Mouse (Mus musculus) hindbrain, embryonic 15.5 days (tissue): ENCODE data around the gene Gm11627. TPM values are rescaled to one million over a fixed set of nuclear protein-coding genes. Genes with fewer than 3 reads are reported as not detected.
A peak's percentile ranks its signal among the peaks of the same experiment; 100 is the strongest.

Experiments
- ATAC-seq: fragments of 200-750 bp; cut with Nextera tagmentation; 2 replicates; pipeline ENCODE4 v1.8.0; 2017; ENCODE audit warnings: low read depth, moderate number of reproducible peaks, moderate TSS enrichment; ENCODE audit not compliant: low FRiP score
- H3K27ac ChIP-seq: fragments of 300-500 bp; sonication (generic); replicated peaks from 2 replicates; pipeline ENCODE4 v1.5.1; 2015; ENCODE audit warnings: mild to moderate bottlenecking, inconsistent platforms
- H3K27me3 ChIP-seq: fragments of 300-500 bp; sonication (generic); 2 replicates; pipeline ENCODE4 v1.6.1; 2015; ENCODE audit warnings: control low read depth, inconsistent platforms
- H3K36me3 ChIP-seq: fragments of 300-500 bp; sonication (generic); 2 replicates; pipeline ENCODE4 v1.6.1; 2015; ENCODE audit warnings: control low read depth, inconsistent platforms
- H3K4me1 ChIP-seq: fragments of 300-500 bp; sonication (generic); replicated peaks from 2 replicates; pipeline ENCODE4 v1.6.1; 2015; ENCODE audit warnings: control low read depth, inconsistent platforms
- H3K4me2 ChIP-seq: fragments of 300-500 bp; sonication (generic); 2 replicates; pipeline ENCODE4 v1.6.1; 2015; ENCODE audit warnings: moderate library complexity, mild to moderate bottlenecking, inconsistent platforms
- H3K4me3 ChIP-seq: fragments of 300-500 bp; sonication (generic); 2 replicates; pipeline ENCODE4 v1.5.1; 2015; ENCODE audit warnings: mild to moderate bottlenecking, inconsistent platforms
- H3K9ac ChIP-seq: fragments of 300-500 bp; sonication (generic); 2 replicates; pipeline ENCODE4 v1.6.1; 2015; ENCODE audit warnings: inconsistent platforms
- H3K9me3 ChIP-seq: fragments of 300-500 bp; sonication (generic); 2 replicates; pipeline ENCODE4 v1.6.1; 2016; ENCODE audit warnings: control low read depth, inconsistent platforms
- WGBS: fragments of 180-500 bp; shearing (Covaris S2); methylation state at CpG from one replicate; pipeline ENCODE4 v1.1.7; 2015; 5-methylcytosine and 5-hydroxymethylcytosine counted together
- polyA plus RNA-seq: library from polyadenylated mRNA; unstranded; fragments of >200 nt; fragmentation: Nextera tagmentation; extraction: Ambion mirVana; gene quantifications from 2 replicates; pipeline ENCODE4 v1.2.1, GENCODE M21; 2015

Gene Gm11627
- 3.1 and 3.4 TPM in 2 replicates for polyA plus RNA-seq

GRCm38 (mm10) chr11:102579165-102580033, at the start of gene Gm11627:
TSS of gene Gm11627 (minus strand) at chr11:102579461.
- ATAC-seq, result peak; percentile 92
- no peaks in the 10 kb centered on the region for H3K36me3 ChIP-seq
- no peaks in the 10 kb centered on the region for H3K9me3 ChIP-seq
- peak within 1 kb of the TSS; percentile 20 for H3K4me3 ChIP-seq
- 0 out of 2 replicates have a peak within 1 kb of the TSS, but pooled peaks have one; percentile 7 for H3K9ac ChIP-seq
- WGBS, result 3% methylated on average over 23 of the region's 23 CpGs
- H3K27ac ChIP-seq, result peak within 1 kb of the TSS; percentile 65
- H3K4me1 ChIP-seq, result peaks cover 31% of the 10 kb centered on the region
- peak within 1 kb of the TSS; percentile 47 for H3K4me2 ChIP-seq
- no peaks in the 10 kb centered on the region for H3K27me3 ChIP-seq

GRCm38 (mm10) chr11:102628529-102628928, 49.3 kb upstream of the Gm11627 start:
- H3K9ac ChIP-seq, result no peak overlapping the region
- no peaks in the 10 kb centered on the region for H3K9me3 ChIP-seq
- peaks cover 22% of the 10 kb centered on the region for H3K4me1 ChIP-seq
- no peak overlapping the region for H3K4me2 ChIP-seq
- H3K4me3 ChIP-seq, result no peak overlapping the region
- 50% methylated on average over 9 of the region's 9 CpGs for WGBS
- H3K27me3 ChIP-seq, result 0 out of 2 replicates have a peak, but pooled peaks cover 3% of the 10 kb centered on the region
- no peak overlapping the region for H3K27ac ChIP-seq
- ATAC-seq, result no peak
- no peaks in the 10 kb centered on the region for H3K36me3 ChIP-seq

- no peak overlapping the region for H3K27ac ChIP-seq
- H3K4me2 ChIP-seq, result no peak overlapping the region
- no peak for ATAC-seq
- H3K27me3 ChIP-seq, result 0 out of 2 replicates have a peak, but pooled peaks cover 1% of the 10 kb centered on the region
- WGBS, result 88% methylated on average over 9 of the region's 9 CpGs
- H3K4me3 ChIP-seq, result no peak overlapping the region
- H3K9ac ChIP-seq, result no peak overlapping the region
- no peaks in the 10 kb centered on the region for H3K36me3 ChIP-seq
- H3K9me3 ChIP-seq, result no peaks in the 10 kb centered on the region
- peaks cover 18% of the 10 kb centered on the region for H3K4me1 ChIP-seq
These were observed 48.1 kb upstream of the Gm11627 start for GRCm38 (mm10) chr11:102627171-102627931.

GRCm38 (mm10) chr11:102624888-102625407, 45.7 kb upstream of the Gm11627 start:
- H3K4me3 ChIP-seq, result peak overlapping the region; percentile 5; the same call in 1 of the 2 replicates
- H3K27ac ChIP-seq, result 0 out of 2 replicates have a peak overlapping the region, but pooled peaks have one; percentile 12
- WGBS, result 21% methylated on average over 14 of the region's 14 CpGs
- H3K27me3 ChIP-seq, result no peaks in the 10 kb centered on the region
- peak; percentile 76 for ATAC-seq
- H3K4me2 ChIP-seq, result peak overlapping the region; percentile 41
- H3K9ac ChIP-seq, result no peak overlapping the region
- no peaks in the 10 kb centered on the region for H3K9me3 ChIP-seq
- no peaks in the 10 kb centered on the region for H3K36me3 ChIP-seq
- H3K4me1 ChIP-seq, result peaks cover 18% of the 10 kb centered on the region

- 14% methylated on average over 16 of the region's 17 CpGs for WGBS
- no peak overlapping the region for H3K4me3 ChIP-seq
- no peak overlapping the region for H3K9ac ChIP-seq
- H3K4me1 ChIP-seq, result peaks cover 18% of the 10 kb centered on the region
- no peaks in the 10 kb centered on the region for H3K27me3 ChIP-seq
- no peak overlapping the region for H3K4me2 ChIP-seq
- ATAC-seq, result peak; percentile 69
- no peaks in the 10 kb centered on the region for H3K36me3 ChIP-seq
- H3K27ac ChIP-seq, result 0 out of 2 replicates have a peak overlapping the region, but pooled peaks have one; percentile 5
- H3K9me3 ChIP-seq, result no peaks in the 10 kb centered on the region
These were observed 44.9 kb upstream of the Gm11627 start for GRCm38 (mm10) chr11:102623876-102624789.

- Histone ChIP-seq H3K4me2 (no peak overlapping the region), H3K4me3 (no peak overlapping the region), H3K27me3 (no peaks in the 10 kb centered on the region), H3K36me3 (no peaks in the 10 kb centered on the region), H3K27ac (no peak overlapping the region), H3K4me1 (peaks cover 9% of the 10 kb centered on the region), H3K9ac (no peak overlapping the region), H3K9me3 (no peaks in the 10 kb centered on the region)
- no peak for ATAC-seq
- 69% methylated on average over 2 of the region's 2 CpGs for WGBS
These were observed 40.2 kb upstream of the Gm11627 start for GRCm38 (mm10) chr11:102619449-102619848.

GRCm38 (mm10) chr11:102611317-102611705, 32.0 kb upstream of the Gm11627 start:
- 23% methylated on average over 6 of the region's 6 CpGs for WGBS

GRCm38 (mm10) chr11:102610675-102611316, 31.5 kb upstream of the Gm11627 start:
- H3K4me1 ChIP-seq, result peaks cover 17% of the 10 kb centered on the region
- 22% methylated on average over 9 of the region's 9 CpGs for WGBS
- no peak overlapping the region for H3K4me3 ChIP-seq
- H3K9ac ChIP-seq, result no peak overlapping the region
- no peaks in the 10 kb centered on the region; the same call in 1 of the 2 replicates for H3K27me3 ChIP-seq
- ATAC-seq, result no peak
- H3K27ac ChIP-seq, result no peak overlapping the region
- H3K4me2 ChIP-seq, result no peak overlapping the region
- H3K9me3 ChIP-seq, result no peaks in the 10 kb centered on the region
- no peaks in the 10 kb centered on the region for H3K36me3 ChIP-seq

More at GRCm38 (mm10) chr11:102611317-102611705, 32.0 kb upstream of the Gm11627 start:
- no peak overlapping the region for H3K9ac ChIP-seq
- no peak overlapping the region for H3K4me2 ChIP-seq
- H3K36me3 ChIP-seq, result no peaks in the 10 kb centered on the region
- ATAC-seq, result no peak
- H3K4me3 ChIP-seq, result no peak overlapping the region
- H3K9me3 ChIP-seq, result no peaks in the 10 kb centered on the region
- no peaks in the 10 kb centered on the region; the same call in 1 of the 2 replicates for H3K27me3 ChIP-seq
- H3K4me1 ChIP-seq, result peaks cover 12% of the 10 kb centered on the region; the same call in 1 of the 2 replicates
- H3K27ac ChIP-seq, result no peak overlapping the region

- Histone ChIP-seq H3K36me3 (no peaks in the 10 kb centered on the region), H3K9ac (no peak overlapping the region), H3K9me3 (no peaks in the 10 kb centered on the region), H3K27me3 (no peaks in the 10 kb centered on the region; the same call in 1 of the 2 replicates), H3K27ac (no peak overlapping the region), H3K4me3 (no peak overlapping the region), H3K4me2 (no peak overlapping the region), H3K4me1 (peaks cover 22% of the 10 kb centered on the region)
- WGBS, result 33% methylated on average over 4 of the region's 4 CpGs
- no peak for ATAC-seq
These were observed 31.0 kb upstream of the Gm11627 start for GRCm38 (mm10) chr11:102610260-102610659.

- Histone ChIP-seq H3K4me2 (no peak overlapping the region), H3K36me3 (no peaks in the 10 kb centered on the region), H3K27ac (no peak overlapping the region), H3K27me3 (peaks cover 5% of the 10 kb centered on the region), H3K9me3 (no peaks in the 10 kb centered on the region), H3K4me1 (peaks cover 30% of the 10 kb centered on the region), H3K9ac (no peak overlapping the region), H3K4me3 (no peak overlapping the region)
- WGBS, result 58% methylated on average over 8 of the region's 8 CpGs
- ATAC-seq, result no peak
These were observed 30.2 kb upstream of the Gm11627 start for GRCm38 (mm10) chr11:102609483-102609882.
